Comparison of ENCODE assay signal across 10 mouse cellular contexts in genomic region chr2:83332770-83333157, GRCm38 (mm10).
DNase-seq lines count a peak whose midpoint lies in the region; ATAC-seq and TF ChIP-seq lines count a peak whose summit lies in the region.
"Had no signal": no experiment of that assay in that cellular context is flagged by ENCODE, and none has a peak within 500 bp of the region (broad histone marks: within the 10 kb centered on the region; RNA-seq: fewer than 3 reads in every experiment).

No protein-coding gene starts in this region.

- no peak overlapping the region for H3K27ac ChIP-seq in gastrocnemius, adult 2 months
- H3K27ac ChIP-seq in lung, postnatal 0 days (ENCODE audit: low read length): no peak overlapping the region
- no peak overlapping the region for H3K27ac ChIP-seq in forebrain, embryonic 13.5 days
- H3K27ac ChIP-seq: embryonic facial prominence, embryonic 15.5 days had no signal

- H3K9me3 ChIP-seq in lung, postnatal 0 days (ENCODE audit: low read length): no peaks in the 10 kb centered on the region
- H3K9me3 ChIP-seq in forebrain, embryonic 13.5 days (replicated peaks): no peaks in the 10 kb centered on the region
- H3K9me3 ChIP-seq: embryonic facial prominence, embryonic 15.5 days had no signal

- no peaks in the 10 kb centered on the region for H3K36me3 ChIP-seq in lung, postnatal 0 days (ENCODE audit: insufficient read depth, low read length)
- no peaks in the 10 kb centered on the region for H3K36me3 ChIP-seq in forebrain, embryonic 13.5 days (ENCODE audit: poor library complexity, severe bottlenecking)
- H3K36me3 ChIP-seq: embryonic facial prominence, embryonic 15.5 days had no signal

- peak; percentile 30; the same call in 1 of the 2 replicates for TF ChIP-seq CTCF in gastrocnemius, adult 2 months (IDR thresholded peaks at IDR 0.05)
- TF ChIP-seq CTCF in lung, postnatal 0 days (IDR thresholded peaks at IDR 0.05): peak; percentile 50
- TF ChIP-seq CTCF in lung, adult 2 months (IDR thresholded peaks at IDR 0.05; ENCODE audit: insufficient read depth, low read length): no peak

- no peak for TF ChIP-seq EP300 in lung, postnatal 0 days (IDR thresholded peaks at IDR 0.05)

- WGBS in lung, postnatal 0 days: 23% methylated on average over 5 of the region's 5 CpGs
- 24% methylated on average over 5 of the region's 5 CpGs for WGBS in lung, adult 2 months
- 35% methylated on average over 5 of the region's 5 CpGs for WGBS in forebrain, embryonic 13.5 days

- no peaks in the 10 kb centered on the region for H3K27me3 ChIP-seq in lung, postnatal 0 days (replicated peaks; ENCODE audit: insufficient read depth, low read length)
- no peaks in the 10 kb centered on the region for H3K27me3 ChIP-seq in forebrain, embryonic 13.5 days
- H3K27me3 ChIP-seq: embryonic facial prominence, embryonic 15.5 days had no signal

- intact Hi-C loops in gastrocnemius, adult 2 months (cut with DNase I): no loop called here

- no peak for TF ChIP-seq POLR2A in lung, adult 2 months (IDR thresholded peaks at IDR 0.05; ENCODE audit: borderline replicate concordance, extremely low read depth, low read depth, low read length)

- no peak overlapping the region for H3K9ac ChIP-seq in lung, postnatal 0 days (replicated peaks; ENCODE audit: low read depth)
- no peak overlapping the region for H3K9ac ChIP-seq in forebrain, embryonic 13.5 days
- H3K9ac ChIP-seq: embryonic facial prominence, embryonic 15.5 days had no signal

- DNase-seq in gastrocnemius, adult 2 months: no peak
- DNase-seq in gastrocnemius, postnatal 4 days (ENCODE audit: low spot score in 2 of 2): no peak
- DNase-seq in lung, postnatal 0 days (ENCODE audit: low spot score): peak; percentile 57
- no peak for DNase-seq in lung, adult 2 months
- peak; percentile 23 for DNase-seq in retina, postnatal 7 days (ENCODE audit: low read depth, low spot score)
- no peak for DNase-seq in urinary bladder, postnatal 36 days (ENCODE audit: low spot score in 2 of 2)
- no peak for DNase-seq in spleen, postnatal 4 days (ENCODE audit: low spot score in 2 of 2)
- DNase-seq: heart, postnatal 4 days had no signal

- no peaks in the 10 kb centered on the region for H3K4me1 ChIP-seq in lung, postnatal 0 days (ENCODE audit: insufficient read depth, low read depth, low read length)
- no peaks in the 10 kb centered on the region for H3K4me1 ChIP-seq in lung, adult 2 months (ENCODE audit: control insufficient read depth, insufficient read depth, low read length)
- H3K4me1 ChIP-seq in forebrain, embryonic 13.5 days: no peaks in the 10 kb centered on the region
- H3K4me1 ChIP-seq: embryonic facial prominence, embryonic 15.5 days had no signal

- no peak overlapping the region for H3K4me2 ChIP-seq in lung, postnatal 0 days (replicated peaks; ENCODE audit: low read depth, low read length)
- H3K4me2 ChIP-seq in forebrain, embryonic 13.5 days: no peak overlapping the region
- H3K4me2 ChIP-seq: embryonic facial prominence, embryonic 15.5 days had no signal

- no peak for ATAC-seq in lung, postnatal 0 days
- peak; percentile 71 for ATAC-seq in forebrain, embryonic 13.5 days

- H3K4me3 ChIP-seq in gastrocnemius, adult 2 months: no peak overlapping the region
- no peak overlapping the region for H3K4me3 ChIP-seq in lung, postnatal 0 days (ENCODE audit: low read depth, low read length)
- no peak overlapping the region for H3K4me3 ChIP-seq in lung, adult 2 months (replicated peaks; ENCODE audit: extremely low read depth, low read depth, low read length)
- H3K4me3 ChIP-seq in forebrain, embryonic 13.5 days: no peak overlapping the region
- H3K4me3 ChIP-seq: embryonic facial prominence, embryonic 15.5 days had no signal

Comparison
In these comparisons a context has a peak if more than half of its experiments do, and no peak if none do; other contexts are left out.
1. DNase-seq: peak in lung, postnatal 0 days (single experiment) and retina, postnatal 7 days (single experiment); none in gastrocnemius, adult 2 months (single experiment), gastrocnemius, postnatal 4 days (0 of 2), lung, adult 2 months (single experiment), urinary bladder, postnatal 36 days (0 of 2) and spleen, postnatal 4 days (0 of 2).